Mouse (Mus musculus): ENCODE measurements around the gene Alg12. TPM values are rescaled to one million over a fixed set of nuclear protein-coding genes. Genes with fewer than 3 reads are reported as not detected.

The Alg12 gene
- polyA plus RNA-seq, 1 experiment from 2014 or later = 11.8 TPM

DNA sequence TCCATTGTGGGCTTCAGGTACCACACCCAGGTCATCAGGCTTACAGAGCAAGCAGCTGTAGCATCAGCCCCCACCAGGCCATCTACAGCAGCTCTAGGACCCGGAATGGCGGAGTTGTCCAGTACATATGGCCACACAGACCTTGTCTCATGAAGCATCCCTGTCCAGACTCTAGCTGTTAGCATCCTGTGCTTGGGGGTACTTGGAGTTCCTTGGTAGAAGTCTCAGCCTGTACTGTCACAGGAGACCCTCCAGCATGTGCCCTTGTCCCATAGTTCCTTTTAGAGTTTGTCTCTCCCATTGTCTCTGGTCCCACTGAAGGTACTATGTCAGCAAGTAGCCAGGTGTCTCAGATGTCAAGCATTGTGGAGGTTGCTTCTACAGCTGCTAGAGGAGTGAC is 30.5 kb upstream of the Alg12 start:
- Histone ChIP-seq H3K4me3 (ENCODE audit: low read depth, low read length) (no peak overlapping the region), H3K36me3 (ENCODE audit: control insufficient read depth, insufficient read depth, low read length) (no peaks in the 10 kb centered on the region), H3K4me1 (ENCODE audit: control insufficient read depth, insufficient read depth, low read length) (peaks cover 18% of the 10 kb centered on the region), H3K27ac (replicated peaks; ENCODE audit: low read depth, low read length) (no peak overlapping the region), H3K4me2 (ENCODE audit: low read depth, low read length) (no peak overlapping the region), H3K9me3 (ENCODE audit: control insufficient read depth, low read length) (no peaks in the 10 kb centered on the region), H3K9ac (ENCODE audit: low read depth, low read length) (no peak overlapping the region), H3K27me3 (replicated peaks; ENCODE audit: control insufficient read depth, insufficient read depth, low read length) (no peaks in the 10 kb centered on the region)
- ATAC-seq (ENCODE audit: low read depth) (no peak), DNase-seq (ENCODE audit: low spot score) (no peak)
- 84% methylated on average over 2 of the region's 2 CpGs for WGBS

DNA sequence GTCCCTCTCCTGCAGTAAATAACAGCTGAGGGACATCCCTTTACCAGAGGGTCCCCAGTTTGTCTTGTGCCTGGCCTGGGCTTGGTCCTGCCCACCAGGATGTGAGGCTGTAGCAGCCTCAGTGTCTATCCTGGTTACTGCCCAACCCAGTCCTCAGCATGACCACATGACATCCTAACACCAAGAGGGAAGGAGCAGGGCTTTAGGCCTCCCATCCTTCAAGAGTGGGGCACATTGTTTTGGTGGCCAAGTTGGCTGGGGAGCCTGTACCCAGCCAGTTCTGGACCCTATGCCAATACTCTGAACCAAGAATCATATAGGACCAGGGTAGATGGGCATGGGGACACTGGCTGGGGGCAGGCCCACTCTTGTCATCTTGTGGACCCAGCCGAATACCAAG is 29.5 kb upstream of the Alg12 start:
- Histone ChIP-seq H3K4me3 (ENCODE audit: low read depth, low read length) (no peak overlapping the region), H3K9me3 (ENCODE audit: control insufficient read depth, low read length) (no peaks in the 10 kb centered on the region), H3K4me1 (ENCODE audit: control insufficient read depth, insufficient read depth, low read length) (peaks cover 14% of the 10 kb centered on the region), H3K27ac (replicated peaks; ENCODE audit: low read depth, low read length) (no peak overlapping the region), H3K9ac (ENCODE audit: low read depth, low read length) (no peak overlapping the region), H3K4me2 (ENCODE audit: low read depth, low read length) (no peak overlapping the region), H3K27me3 (replicated peaks; ENCODE audit: control insufficient read depth, insufficient read depth, low read length) (no peaks in the 10 kb centered on the region), H3K36me3 (ENCODE audit: control insufficient read depth, insufficient read depth, low read length) (no peaks in the 10 kb centered on the region)
- DNase-seq (ENCODE audit: low spot score) (no peak), ATAC-seq (ENCODE audit: low read depth) (no peak)
- 100% methylated on average over 1 of the region's 1 CpGs for WGBS

DNA sequence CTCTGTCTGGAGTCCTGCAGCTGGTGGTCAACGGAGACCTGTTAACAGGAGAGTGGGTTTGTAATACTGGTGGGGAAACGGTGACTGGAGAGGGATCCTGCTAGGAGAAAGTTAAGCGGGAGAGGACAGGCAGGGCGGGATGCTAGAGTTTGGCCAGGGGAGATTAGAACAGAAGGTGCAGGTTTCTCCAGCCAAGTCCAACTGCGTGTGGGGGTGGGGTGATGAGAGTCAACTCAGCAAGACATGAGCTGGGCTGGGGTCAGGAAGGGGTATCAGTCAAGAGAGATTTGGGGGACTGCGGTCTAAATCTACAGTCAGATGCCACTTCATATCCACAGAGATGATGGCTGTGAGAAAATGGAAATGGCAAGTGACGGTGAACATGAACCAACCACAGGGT is 25.8 kb upstream of the Alg12 start:
- H3K4me2 ChIP-seq (ENCODE audit: low read depth, low read length) = no peak overlapping the region
- no peaks in the 10 kb centered on the region for H3K27me3 ChIP-seq (replicated peaks; ENCODE audit: control insufficient read depth, insufficient read depth, low read length)
- no peak overlapping the region for H3K9ac ChIP-seq (ENCODE audit: low read depth, low read length)
- WGBS = 93% methylated on average over 7 of the region's 7 CpGs
- no peak overlapping the region for H3K4me3 ChIP-seq (ENCODE audit: low read depth, low read length)
- no peak overlapping the region for H3K27ac ChIP-seq (replicated peaks; ENCODE audit: low read depth, low read length)
- no peak for ATAC-seq (ENCODE audit: low read depth)
- no peak for DNase-seq (ENCODE audit: low spot score)
- H3K36me3 ChIP-seq (ENCODE audit: control insufficient read depth, insufficient read depth, low read length) = no peaks in the 10 kb centered on the region
- 0 out of 2 replicates have a peak, but pooled peaks cover 3% of the 10 kb centered on the region for H3K4me1 ChIP-seq (ENCODE audit: control insufficient read depth, insufficient read depth, low read length)
- no peaks in the 10 kb centered on the region for H3K9me3 ChIP-seq (ENCODE audit: control insufficient read depth, low read length)

DNA sequence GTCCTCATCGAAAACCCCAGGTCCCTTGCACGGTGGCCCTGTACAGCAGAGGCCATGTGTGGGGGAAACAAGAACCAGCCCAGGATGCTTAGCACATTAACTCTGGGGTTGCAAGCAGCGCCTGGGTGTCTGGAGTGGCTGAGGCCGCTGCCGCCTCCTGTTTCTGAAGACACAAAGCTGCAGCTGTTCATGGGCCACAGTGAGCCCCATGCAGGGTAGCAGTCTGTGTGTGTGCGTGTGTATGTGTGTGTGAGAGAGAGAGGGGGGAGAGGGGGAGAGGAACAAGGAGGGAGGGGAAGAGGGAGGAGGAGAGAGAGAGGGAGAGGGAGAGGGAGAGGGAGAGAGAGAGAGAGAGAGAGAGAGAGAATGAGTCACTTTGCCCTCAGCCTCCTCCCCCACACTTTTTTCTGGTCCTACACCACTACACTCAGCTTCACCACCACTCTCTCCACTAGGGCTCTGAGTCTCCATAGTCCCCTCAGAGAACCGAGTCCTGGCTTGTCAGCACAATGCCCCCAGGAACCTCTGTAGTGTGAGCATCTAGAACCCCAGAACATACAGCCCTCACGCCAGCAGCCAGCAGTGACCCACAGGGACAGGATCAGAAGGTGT is 24.5 kb upstream of the Alg12 start:
- Histone ChIP-seq H3K27me3 (replicated peaks; ENCODE audit: control insufficient read depth, insufficient read depth, low read length) (no peaks in the 10 kb centered on the region), H3K4me2 (ENCODE audit: low read depth, low read length) (no peak overlapping the region), H3K36me3 (ENCODE audit: control insufficient read depth, insufficient read depth, low read length) (no peaks in the 10 kb centered on the region), H3K4me3 (ENCODE audit: low read depth, low read length) (no peak overlapping the region), H3K9ac (ENCODE audit: low read depth, low read length) (no peak overlapping the region), H3K27ac (replicated peaks; ENCODE audit: low read depth, low read length) (peak overlapping the region; percentile 52), H3K4me1 (ENCODE audit: control insufficient read depth, insufficient read depth, low read length) (peaks cover 13% of the 10 kb centered on the region), H3K9me3 (ENCODE audit: control insufficient read depth, low read length) (no peaks in the 10 kb centered on the region)
- DNase-seq (ENCODE audit: low spot score) (peak; percentile 88), ATAC-seq (ENCODE audit: low read depth) (peak; percentile 69)
- WGBS = 29% methylated on average over 8 of the region's 8 CpGs

DNA sequence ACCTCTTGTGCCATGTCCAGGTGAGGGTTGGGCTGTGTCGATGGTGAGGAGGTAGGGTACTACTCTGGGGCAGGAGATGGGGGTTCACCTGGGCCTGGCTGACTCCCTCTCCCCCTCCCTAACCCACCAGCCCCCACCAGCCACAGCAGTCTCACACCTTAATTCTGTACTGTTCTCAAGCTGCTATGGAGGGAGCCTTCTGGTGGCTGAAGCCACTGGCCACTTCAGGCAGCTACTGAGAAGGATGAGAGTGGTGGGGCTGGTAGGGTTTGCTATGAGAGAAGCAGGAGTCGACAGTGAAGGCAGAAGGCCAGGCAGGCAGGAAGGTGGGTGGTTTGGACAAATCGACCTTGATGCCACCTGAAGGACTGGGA is 23.2 kb upstream of the Alg12 start:
- H3K27ac ChIP-seq (replicated peaks; ENCODE audit: low read depth, low read length) = no peak overlapping the region
- WGBS = 76% methylated on average over 3 of the region's 3 CpGs
- peaks cover 21% of the 10 kb centered on the region for H3K4me1 ChIP-seq (ENCODE audit: control insufficient read depth, insufficient read depth, low read length)
- no peak overlapping the region for H3K4me2 ChIP-seq (ENCODE audit: low read depth, low read length)
- no peak overlapping the region for H3K4me3 ChIP-seq (ENCODE audit: low read depth, low read length)
- H3K9ac ChIP-seq (ENCODE audit: low read depth, low read length) = no peak overlapping the region
- no peaks in the 10 kb centered on the region for H3K36me3 ChIP-seq (ENCODE audit: control insufficient read depth, insufficient read depth, low read length)
- no peaks in the 10 kb centered on the region for H3K9me3 ChIP-seq (ENCODE audit: control insufficient read depth, low read length)
- ATAC-seq (ENCODE audit: low read depth) (no peak), DNase-seq (ENCODE audit: low spot score) (no peak)
- no peaks in the 10 kb centered on the region for H3K27me3 ChIP-seq (replicated peaks; ENCODE audit: control insufficient read depth, insufficient read depth, low read length)

DNA sequence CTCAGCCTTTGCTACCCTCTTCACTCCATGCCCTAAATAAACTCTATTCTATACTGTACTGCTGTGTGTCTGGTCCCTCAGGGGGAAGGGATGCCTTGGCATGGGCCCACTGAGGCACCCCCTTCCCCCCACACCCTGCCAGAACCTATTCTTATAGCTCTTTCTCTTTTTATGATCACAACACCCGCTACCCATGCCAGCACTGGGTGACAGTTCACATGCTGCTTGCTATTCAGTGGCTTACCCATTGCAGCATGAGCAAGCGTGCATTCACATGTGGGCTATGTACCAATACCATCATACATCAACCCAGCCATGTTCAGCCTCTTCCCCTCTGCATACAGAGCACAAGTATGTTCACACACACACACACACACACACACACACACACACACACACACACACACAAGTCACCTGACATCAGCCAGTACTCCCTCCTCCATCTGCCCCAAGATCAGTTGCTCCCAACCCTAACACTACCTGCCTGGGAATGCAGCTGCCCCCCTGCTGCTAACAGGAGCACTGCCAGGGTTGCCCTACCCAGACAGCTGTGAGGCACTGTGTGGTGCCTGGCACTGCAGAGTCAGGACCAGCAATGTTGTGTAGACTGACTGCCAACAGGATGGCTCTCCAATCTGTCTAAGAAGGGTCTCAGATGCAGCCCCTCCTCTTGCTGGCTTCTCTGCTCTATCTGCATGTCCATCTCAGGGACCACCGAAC is 22.6 kb upstream of the Alg12 start:
- Histone ChIP-seq H3K27ac (replicated peaks; ENCODE audit: low read depth, low read length) (no peak overlapping the region), H3K9me3 (ENCODE audit: control insufficient read depth, low read length) (no peaks in the 10 kb centered on the region), H3K36me3 (ENCODE audit: control insufficient read depth, insufficient read depth, low read length) (no peaks in the 10 kb centered on the region), H3K4me2 (ENCODE audit: low read depth, low read length) (no peak overlapping the region), H3K4me3 (ENCODE audit: low read depth, low read length) (no peak overlapping the region), H3K9ac (ENCODE audit: low read depth, low read length) (no peak overlapping the region), H3K27me3 (replicated peaks; ENCODE audit: control insufficient read depth, insufficient read depth, low read length) (no peaks in the 10 kb centered on the region), H3K4me1 (ENCODE audit: control insufficient read depth, insufficient read depth, low read length) (peaks cover 21% of the 10 kb centered on the region)
- ATAC-seq (ENCODE audit: low read depth) (no peak), DNase-seq (ENCODE audit: low spot score) (no peak)
- 82% methylated on average over 3 of the region's 3 CpGs for WGBS

DNA sequence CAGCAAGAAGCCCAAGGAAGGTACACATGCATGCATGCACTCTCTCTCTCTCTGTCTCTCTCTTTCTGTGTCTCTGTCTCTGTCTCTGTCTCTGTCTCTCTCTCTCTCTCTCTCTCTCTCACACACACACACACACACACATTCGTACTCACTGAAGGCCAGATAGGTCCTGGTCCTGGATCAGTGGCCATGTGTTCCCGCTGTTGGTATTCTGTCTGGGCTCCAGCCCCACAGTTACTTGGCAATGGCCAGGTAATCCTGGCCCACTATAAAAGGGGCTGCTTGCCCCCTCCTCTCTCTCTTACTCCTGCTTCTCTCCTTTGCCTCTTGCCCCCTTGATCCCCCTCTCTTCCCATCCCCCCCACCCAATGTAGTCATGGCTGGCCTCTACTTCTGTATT is 22.0 kb upstream of the Alg12 start:
- no peak for ATAC-seq (ENCODE audit: low read depth)
- H3K27ac ChIP-seq (replicated peaks; ENCODE audit: low read depth, low read length) = no peak overlapping the region

DNA sequence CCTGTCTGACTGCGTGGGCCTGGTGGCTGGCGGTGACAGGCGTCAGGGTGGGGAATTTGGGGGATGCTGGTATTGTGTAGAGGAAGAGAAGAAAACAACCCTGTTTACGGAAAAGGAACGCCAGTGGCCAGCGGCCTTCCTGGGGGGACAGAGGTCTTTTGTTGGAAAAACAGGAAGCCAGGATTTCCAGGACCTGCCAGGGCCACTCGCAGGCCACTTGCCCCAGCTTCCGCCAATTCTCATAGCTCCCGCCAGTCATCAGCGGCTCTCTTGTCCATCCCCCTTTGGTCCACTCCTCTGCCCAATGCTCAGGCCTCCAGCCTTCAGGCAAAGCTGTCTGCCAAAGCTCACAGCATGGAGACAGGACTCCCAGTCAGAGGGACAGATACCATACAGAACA is 21.0 kb upstream of the Alg12 start:
- Histone ChIP-seq H3K27me3 (replicated peaks; ENCODE audit: control insufficient read depth, insufficient read depth, low read length) (no peaks in the 10 kb centered on the region), H3K36me3 (ENCODE audit: control insufficient read depth, insufficient read depth, low read length) (no peaks in the 10 kb centered on the region), H3K9ac (ENCODE audit: low read depth, low read length) (no peak overlapping the region), H3K4me2 (ENCODE audit: low read depth, low read length) (no peak overlapping the region), H3K4me3 (ENCODE audit: low read depth, low read length) (no peak overlapping the region), H3K9me3 (ENCODE audit: control insufficient read depth, low read length) (no peaks in the 10 kb centered on the region), H3K4me1 (ENCODE audit: control insufficient read depth, insufficient read depth, low read length) (peaks cover 21% of the 10 kb centered on the region), H3K27ac (replicated peaks; ENCODE audit: low read depth, low read length) (peak overlapping the region; percentile 66; the same call in 1 of the 2 replicates)
- DNase-seq (ENCODE audit: low spot score) (peak; percentile 62), ATAC-seq (ENCODE audit: low read depth) (no peak)
- 45% methylated on average over 9 of the region's 10 CpGs for WGBS

More for the DNA sequence above, 22.0 kb upstream of the Alg12 start:
- H3K36me3 ChIP-seq (ENCODE audit: control insufficient read depth, insufficient read depth, low read length) = no peaks in the 10 kb centered on the region
- H3K4me2 ChIP-seq (ENCODE audit: low read depth, low read length) = no peak overlapping the region
- no peaks in the 10 kb centered on the region for H3K9me3 ChIP-seq (ENCODE audit: control insufficient read depth, low read length)
- no peaks in the 10 kb centered on the region for H3K27me3 ChIP-seq (replicated peaks; ENCODE audit: control insufficient read depth, insufficient read depth, low read length)
- peaks cover 21% of the 10 kb centered on the region for H3K4me1 ChIP-seq (ENCODE audit: control insufficient read depth, insufficient read depth, low read length)
- no peak for DNase-seq (ENCODE audit: low spot score)
- H3K9ac ChIP-seq (ENCODE audit: low read depth, low read length) = no peak overlapping the region
- 90% methylated on average over 2 of the region's 2 CpGs for WGBS
- H3K4me3 ChIP-seq (ENCODE audit: low read depth, low read length) = no peak overlapping the region

DNA sequence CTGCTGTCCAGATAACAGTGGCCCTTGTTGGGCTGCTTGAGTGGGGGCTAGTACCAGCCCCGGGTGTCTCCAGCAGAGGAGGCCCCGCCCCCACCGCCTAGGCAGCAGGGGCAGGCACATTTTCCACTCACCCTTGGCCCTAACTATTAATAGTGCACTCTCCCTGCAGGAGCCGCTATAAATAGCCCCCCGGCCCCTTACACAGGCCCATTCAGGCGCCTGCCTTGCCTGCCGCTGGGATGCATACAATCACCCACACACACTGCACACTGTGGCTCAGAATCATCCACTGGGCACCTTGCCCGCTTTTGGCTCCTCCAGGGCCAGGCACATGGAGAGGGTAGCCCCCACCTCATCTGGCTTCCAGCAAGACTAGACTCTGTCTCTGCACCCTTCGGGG is 20.2 kb upstream of the Alg12 start:
- no peak overlapping the region for H3K4me3 ChIP-seq (ENCODE audit: low read depth, low read length)

More for the DNA sequence above, 20.2 kb upstream of the Alg12 start:
- H3K4me1 ChIP-seq (ENCODE audit: control insufficient read depth, insufficient read depth, low read length) = peaks cover 21% of the 10 kb centered on the region
- no peak overlapping the region for H3K9ac ChIP-seq (ENCODE audit: low read depth, low read length)
- peak; percentile 79 for ATAC-seq (ENCODE audit: low read depth)
- H3K4me2 ChIP-seq (ENCODE audit: low read depth, low read length) = 0 out of 2 replicates have a peak overlapping the region, but pooled peaks have one; percentile 18
- peak; percentile 83 for DNase-seq (ENCODE audit: low spot score)
- H3K36me3 ChIP-seq (ENCODE audit: control insufficient read depth, insufficient read depth, low read length) = no peaks in the 10 kb centered on the region
- WGBS = 18% methylated on average over 9 of the region's 9 CpGs
- H3K9me3 ChIP-seq (ENCODE audit: control insufficient read depth, low read length) = no peaks in the 10 kb centered on the region
- H3K27me3 ChIP-seq (replicated peaks; ENCODE audit: control insufficient read depth, insufficient read depth, low read length) = no peaks in the 10 kb centered on the region
- peak overlapping the region; percentile 66 for H3K27ac ChIP-seq (replicated peaks; ENCODE audit: low read depth, low read length)

Measured in embryonic facial prominence, embryonic 14.5 days (tissue).